Mouse (Mus musculus) heart, postnatal 10 days (tissue): ENCODE results near the gene Klhl2. TPM values are rescaled to one million over a fixed set of nuclear protein-coding genes. Genes with fewer than 3 reads are reported as not detected.
A peak's percentile ranks its signal among the peaks of the same experiment; 100 is the strongest.

Source experiments
- DNase-seq, 2 experiments: peaks; one replicate each; pipeline ENCODE4 v3.0.0; 2021
- intact Hi-C: fragments of 180-260 bp; cut with DNase I; formaldehyde crosslinking; loops from one replicate; pipeline ENCODE4 v1.15.1; 2025
- total RNA-seq, 2 experiments: library from RNA; stranded (reverse); gene quantifications; 2 replicates each; pipeline ENCODE4 v1.2.3; 2021

The Klhl2 gene
- total RNA-seq, 2 experiments from 2014 or later, result 13.7 to 13.9 TPM

DNA sequence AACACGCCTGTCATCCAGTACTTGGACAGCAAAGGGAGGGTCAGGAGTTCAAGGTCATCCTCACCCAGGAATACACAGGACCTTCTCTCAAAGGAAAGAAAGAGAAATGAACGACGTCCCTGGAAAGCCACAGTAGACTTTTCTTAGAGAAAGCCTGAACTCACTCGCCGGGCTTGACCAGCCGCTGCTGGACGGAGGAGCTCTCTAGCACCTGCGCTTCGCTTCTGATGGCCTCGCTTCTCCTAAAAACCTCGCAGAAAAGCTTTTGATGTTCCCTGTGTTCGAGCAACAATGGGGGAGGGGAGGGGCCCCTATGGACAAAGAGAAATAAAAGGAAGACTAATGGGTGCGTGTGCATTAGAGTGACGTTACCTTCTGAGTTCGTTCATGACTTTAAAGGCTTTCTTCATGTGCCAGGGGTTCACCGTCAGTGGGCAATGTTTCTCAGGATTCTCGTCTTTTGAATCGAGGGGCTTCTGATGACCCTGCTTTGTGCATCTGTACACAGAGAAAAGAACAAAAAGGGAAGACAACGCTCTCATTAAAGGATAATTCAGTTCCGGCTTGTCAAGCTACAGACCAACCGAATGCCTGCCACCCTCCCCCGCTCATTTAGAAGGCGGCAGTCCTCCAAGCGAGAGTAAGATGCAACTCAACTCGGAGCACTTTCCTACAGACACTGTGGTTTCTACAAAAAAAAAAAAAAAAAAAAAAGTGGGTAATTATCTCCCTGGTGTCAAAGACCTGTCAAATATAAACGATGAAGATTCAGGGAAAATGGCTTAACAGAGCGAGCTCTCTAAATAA is 15.5 kb downstream of the Klhl2 start:
- DNase-seq, result no peak
- intact Hi-C loops, result no loop called here

DNA sequence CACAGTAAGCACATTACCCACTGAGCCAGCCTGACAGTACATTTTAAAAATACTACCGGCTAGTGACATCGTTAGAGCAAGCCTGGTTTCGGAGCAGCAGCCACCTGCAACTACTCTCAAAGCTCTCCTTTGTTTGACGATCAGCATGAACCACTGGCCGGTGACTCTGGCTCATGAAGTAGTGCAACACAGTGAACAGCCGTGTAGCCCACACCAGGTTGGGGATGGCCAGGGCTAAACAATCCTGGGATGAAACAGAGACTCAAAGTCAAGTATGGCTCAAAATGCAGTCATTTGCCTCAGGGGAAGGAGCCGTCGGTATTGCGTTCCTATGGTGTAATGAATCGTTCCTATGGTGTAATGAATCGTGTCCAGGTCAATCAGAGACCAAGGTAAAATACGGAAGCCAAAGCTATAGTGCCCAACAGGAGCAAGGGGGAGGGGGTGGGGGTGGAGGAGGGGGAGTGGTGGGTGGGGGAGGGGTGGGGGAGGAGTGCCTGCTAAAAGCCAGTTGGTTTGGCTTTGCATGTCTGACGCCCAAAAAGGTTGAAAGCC is 17.2 kb downstream of the Klhl2 start:
- DNase-seq, result no peak
- intact Hi-C loops, result no loop called here

DNA sequence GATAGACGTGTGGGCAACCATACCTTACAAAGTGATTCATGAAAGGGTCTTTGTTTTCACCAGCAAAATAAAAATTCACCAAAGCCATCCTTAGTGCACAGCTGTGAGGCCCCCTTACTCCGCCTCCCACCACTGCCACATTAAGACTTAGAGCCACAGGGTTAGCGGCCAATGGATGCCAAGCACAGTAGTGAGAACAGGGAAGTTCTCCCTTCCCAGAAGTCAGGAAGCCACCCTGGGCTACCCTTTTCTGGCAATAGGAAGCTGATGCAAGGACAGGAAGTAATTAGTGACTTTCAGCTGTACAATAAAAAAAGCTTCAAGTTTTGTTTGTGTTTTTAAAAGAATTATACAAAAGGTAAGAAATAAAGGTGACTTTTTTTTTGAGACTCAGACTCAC is 18.2 kb downstream of the Klhl2 start:
- intact Hi-C loops, result no loop called here
- no peak for DNase-seq

DNA sequence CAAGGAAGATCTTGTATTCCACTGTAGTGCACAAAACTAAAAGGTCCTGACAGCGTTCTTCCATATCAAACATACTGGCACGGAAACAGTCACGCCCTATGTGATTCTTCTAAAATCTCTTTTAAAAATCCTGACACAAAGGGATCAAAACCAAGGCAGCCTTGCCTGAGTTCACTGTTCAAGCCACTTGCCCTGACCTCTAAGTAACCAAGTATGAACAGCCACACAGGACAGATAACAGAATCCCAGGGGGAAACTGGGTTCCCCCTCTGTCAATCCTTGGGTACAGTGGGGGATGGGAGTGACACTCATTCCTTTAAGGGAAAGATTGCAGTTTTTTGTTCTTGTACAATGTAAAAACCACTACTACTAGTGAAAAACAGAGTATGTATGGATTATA is 19.9 kb downstream of the Klhl2 start:
- no peak for DNase-seq
- intact Hi-C loops, result no loop called here

DNA sequence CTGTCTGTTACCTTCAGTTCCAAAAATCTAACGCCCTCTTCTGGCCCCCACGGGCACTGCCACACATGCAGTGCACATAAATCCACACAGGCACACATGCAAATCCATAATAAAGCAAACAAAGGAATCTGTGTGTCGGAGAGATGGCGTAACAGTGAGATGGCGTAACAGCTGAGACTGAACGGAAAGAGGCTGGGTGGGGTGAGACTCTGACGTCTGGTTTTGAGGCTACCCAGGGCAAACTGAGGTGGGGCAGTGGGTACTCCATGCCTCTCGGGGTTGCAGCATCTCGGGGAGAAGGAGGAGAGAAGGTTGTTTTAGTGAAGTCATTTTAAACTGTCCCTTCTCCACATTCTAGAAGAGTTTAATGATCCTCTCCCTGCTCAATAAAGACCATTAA is 20.4 kb downstream of the Klhl2 start:
- no peak for DNase-seq
- intact Hi-C loops, result no loop called here

DNA sequence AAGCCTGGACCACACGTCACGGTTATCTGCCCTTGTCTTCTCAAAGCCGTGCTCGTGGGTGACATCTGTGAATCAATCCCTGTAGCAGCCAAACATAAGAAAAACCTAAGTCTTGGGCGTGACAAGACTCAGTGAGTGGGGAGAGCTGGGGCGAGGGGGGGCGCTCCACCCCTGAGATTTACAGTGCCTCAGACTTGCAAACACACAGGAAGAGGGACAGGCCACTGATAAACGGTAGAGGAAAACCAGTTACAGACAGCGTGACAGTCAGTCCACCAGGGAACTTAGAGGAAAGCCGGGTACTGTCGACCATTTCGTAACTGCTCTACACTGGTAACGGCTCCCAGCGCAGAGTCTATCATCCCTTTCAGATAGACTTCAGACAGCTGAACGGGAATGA is 21.4 kb downstream of the Klhl2 start:
- DNase-seq, result no peak
- intact Hi-C loops, result no loop called here

DNA sequence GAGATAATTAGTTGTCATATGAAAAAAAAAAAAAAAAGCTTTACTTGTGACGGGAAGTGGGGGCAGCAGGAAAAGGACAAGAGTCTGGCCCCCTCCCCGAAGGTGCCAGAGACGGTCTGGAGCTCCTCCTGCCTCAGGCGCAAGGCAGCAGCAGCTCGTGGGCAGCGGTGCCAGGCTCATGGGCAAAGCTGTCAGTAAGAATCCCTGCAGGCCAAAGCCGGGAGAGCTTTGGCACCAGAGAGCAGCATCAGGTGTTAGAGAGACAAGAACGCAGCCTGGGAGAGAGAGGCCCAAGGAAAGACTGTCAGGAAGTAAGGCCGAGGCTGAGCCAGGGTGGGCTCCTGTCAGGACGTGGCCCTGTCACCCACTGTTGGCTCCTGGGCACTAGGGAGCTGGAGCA is 22.5 kb downstream of the Klhl2 start:
- no peak for DNase-seq
- intact Hi-C loops, result no loop called here

DNA sequence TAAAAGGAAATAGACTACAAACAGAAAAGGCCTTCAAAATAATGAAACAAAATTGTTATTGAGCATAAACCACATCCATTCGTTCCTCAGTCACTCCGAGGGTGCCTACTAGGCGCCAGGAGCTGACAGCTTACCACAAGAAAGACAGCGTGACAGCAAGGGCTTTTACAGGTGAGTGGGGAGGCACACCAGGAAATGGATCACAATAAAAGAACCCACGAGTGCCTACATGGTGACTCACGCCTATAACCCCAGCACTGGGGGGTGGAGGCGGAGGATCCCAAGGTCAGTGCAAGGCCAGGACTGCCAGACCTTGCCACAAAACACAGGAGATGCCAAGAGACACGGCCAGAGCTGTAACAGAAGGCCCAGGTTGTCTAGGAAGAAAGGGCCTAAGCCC is 23.4 kb downstream of the Klhl2 start:
- intact Hi-C loops, result no loop called here
- DNase-seq, result no peak

DNA sequence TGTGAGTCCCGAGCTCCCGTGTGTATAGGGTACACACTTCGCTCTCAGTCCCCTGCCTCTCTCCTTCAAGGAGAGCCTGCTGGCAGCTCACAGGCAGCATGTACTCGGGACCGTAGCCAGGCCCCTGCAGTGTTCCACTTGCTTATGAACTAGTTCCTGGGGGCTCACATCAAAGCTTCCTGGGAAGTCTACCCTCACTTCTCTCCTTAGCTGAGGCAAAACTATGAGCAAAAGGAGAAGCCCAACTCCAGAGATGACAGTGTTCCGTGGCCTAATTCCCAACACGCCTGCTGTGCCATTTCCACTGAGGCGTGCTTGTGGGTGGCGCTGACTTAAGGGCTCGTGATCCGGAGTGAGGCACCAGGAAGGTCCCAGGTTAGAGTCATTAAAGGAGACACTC is 25.9 kb downstream of the Klhl2 start:
- intact Hi-C loops, result no loop called here
- no peak for DNase-seq

DNA sequence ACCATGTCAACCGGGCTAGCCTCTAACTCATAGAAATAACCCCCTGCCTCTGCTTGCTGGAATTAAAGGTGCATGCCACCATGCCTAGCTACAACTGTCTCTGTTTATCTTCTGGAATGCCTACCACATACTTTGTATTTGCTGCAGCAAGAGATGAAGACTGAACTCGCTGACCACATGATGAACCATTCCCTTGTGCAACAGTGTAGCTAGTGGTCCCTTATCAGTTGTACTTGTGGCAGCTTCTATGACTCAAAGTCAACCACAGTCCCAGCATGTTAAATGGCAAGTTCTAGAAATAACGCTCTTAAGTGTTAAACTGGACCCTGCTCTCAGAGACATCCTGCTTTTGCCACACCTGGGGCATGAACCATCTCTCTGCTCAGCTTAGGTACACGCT is 28.9 kb downstream of the Klhl2 start:
- intact Hi-C loops, result no loop called here
- no peak for DNase-seq

DNA sequence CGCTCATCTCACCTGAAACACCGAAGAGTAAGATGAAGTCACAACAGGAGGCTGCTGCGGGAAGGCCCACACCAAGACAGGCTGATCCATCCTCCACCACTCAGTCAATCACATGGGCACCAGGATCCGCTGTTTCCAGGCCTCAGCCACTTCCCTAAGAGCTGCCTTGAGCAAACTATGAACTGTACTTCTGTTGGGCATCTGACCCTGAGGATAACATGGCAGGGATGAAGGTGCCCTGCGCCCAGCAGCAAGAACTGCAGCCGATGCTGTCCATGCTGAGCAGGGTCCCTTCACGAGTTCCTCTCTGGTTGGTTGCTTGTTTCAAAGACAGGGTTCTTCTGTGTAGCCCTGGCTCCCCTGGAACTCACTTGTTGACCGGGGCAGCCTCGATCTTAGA is 38.0 kb downstream of the Klhl2 start:
- no peak for DNase-seq
- intact Hi-C loops, result no loop called here

DNA sequence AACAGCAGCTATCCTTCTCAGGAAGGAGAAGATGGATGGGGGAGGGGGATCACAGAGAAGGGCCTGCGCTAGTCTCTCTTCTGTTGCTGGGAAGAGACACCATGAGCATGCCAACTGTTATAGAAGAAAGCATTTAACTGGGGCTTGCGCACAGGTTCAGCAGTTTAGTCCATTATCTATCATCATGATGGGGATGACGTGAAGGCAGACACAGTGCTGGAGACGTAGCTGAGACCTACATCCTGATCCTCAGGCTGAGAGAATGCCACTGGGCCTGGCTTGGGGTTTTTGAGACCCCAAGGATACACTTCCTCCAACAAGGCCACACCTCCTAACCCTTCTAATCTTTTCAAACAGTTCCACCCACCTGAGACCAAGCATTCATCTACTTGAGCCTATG is 38.7 kb downstream of the Klhl2 start:
- intact Hi-C loops, result no loop called here
- no peak for DNase-seq

DNA sequence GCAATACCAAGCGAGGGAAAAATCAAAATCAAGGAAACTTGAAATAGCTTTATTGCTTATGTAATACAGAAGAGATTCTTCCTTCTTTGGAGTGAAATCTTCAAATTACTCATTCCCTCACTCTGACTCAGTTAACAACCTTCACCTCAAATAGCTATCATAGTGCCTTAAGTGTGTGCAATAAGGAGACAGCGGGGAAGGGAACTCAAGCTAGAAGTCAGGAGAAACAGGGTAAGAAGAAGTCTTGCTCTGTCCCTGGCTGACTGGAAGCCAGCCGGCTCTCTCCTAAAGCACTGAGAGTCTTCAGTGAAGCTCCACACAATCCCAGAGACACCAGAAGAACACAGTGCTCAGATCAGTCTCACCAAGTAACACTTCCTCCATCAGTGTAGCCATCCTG is 43.3 kb downstream of the Klhl2 start:
- intact Hi-C loops, result no loop called here
- no peak for DNase-seq

DNA sequence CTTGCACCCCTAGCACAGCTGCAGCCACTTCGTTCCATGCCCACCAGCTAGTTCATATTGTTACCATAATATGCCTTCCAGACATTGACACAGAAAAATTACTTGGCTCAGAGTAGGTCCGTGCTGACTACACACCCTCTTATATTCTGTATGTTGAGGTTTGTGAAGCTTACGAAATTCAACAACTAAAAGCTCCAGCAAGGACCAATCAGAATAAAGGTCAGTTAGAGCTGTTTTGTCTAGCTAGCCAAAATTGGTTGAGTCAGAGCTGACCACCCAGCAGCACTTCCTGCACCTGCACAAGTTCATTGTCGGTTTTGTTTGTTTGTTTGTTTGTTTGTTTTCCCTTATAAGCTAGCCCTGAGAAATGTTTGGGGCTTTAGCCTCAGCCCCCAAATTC is 44.8 kb downstream of the Klhl2 start:
- intact Hi-C loops, result no loop called here
- DNase-seq, result no peak

DNA sequence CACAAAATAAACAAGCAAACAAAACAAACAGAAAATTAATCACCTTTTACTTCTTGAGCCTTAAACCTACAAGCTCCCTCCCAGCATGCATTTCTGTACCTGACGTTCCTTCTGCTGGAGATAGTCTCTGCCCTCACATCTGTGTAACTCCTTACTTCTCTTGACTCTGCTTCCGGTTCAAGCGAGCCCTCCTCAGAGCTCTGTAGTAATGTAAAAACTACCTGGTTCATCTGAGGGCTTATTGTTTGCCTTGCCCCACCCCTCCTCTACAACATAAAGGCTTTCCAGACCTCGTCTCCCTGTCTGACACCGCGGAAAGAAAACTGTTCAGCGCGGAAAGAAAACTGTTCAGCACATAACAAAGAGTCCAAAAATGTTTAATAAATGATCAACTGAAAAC is 50.5 kb downstream of the Klhl2 start:
- DNase-seq, result no peak
- intact Hi-C loops, result no loop called here

DNA sequence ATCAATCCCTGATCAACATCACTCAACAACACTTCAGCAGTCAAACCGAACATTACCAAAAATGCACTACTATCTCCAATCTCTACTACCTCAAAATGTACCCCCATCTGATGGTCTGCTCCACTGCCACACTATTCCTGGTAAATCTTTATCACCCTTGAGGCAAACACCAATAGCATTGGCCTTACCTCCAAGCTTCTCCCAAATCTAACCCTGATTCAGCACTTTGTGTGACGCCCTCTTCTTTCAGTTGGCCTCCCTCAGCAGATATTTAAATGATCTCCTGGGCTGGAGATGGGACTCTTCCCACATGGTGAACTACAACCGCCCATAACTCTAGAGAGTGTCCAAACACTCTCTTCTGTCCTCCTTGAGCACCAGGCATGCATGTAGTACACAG is 51.3 kb downstream of the Klhl2 start:
- intact Hi-C loops, result no loop called here
- no peak for DNase-seq

DNA sequence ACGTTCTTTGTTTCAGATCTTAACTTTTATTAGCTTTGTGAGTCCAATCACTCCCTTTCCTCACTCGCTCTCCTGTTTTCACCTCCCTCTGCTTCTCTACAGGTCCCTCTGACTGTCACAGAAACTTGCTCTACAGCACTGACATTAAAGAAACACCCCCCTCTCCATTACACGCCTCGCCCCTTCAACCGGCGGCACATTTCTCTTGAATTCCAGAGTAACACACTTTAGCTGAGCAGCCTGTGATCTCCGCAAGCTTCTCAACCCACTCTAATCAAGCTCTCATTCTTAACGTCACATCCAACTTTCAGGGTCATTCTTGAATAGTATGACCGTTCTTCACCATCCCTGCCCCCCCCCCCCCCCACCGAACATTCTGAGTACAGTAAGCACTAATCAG is 52.1 kb downstream of the Klhl2 start:
- no peak for DNase-seq
- intact Hi-C loops, result no loop called here

DNA sequence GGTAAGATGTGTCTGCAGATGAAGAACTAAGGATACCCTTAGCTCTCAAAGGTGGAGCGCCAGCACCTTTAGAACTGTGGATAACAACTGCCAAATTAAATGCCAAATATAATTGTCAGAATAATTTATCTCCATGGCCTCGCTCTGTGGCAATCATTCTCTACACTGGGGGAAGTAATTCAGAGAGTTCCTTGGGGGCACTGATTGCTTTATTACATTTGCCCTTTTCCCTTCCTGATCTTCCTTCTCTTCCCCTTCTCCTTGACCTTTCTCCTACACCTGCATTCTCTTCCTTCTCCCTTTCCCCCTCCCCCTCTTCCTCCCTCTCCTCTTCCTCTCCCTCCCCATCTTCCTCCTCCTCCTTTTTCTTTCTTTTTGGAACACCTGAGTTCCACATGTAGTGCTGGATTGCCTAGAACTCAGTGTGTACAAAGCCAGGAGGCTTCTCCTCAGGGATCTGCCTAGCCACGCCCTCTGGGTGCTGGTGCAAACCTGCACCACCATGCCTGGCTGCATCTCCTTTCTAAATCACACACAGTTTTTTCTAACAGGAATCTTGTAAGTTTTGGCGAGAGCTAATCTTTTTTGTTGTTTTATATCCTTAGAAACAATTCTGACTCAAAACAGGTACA is 58.5 kb downstream of the Klhl2 start:
- DNase-seq, result no peak
- intact Hi-C loops, result no loop called here

DNA sequence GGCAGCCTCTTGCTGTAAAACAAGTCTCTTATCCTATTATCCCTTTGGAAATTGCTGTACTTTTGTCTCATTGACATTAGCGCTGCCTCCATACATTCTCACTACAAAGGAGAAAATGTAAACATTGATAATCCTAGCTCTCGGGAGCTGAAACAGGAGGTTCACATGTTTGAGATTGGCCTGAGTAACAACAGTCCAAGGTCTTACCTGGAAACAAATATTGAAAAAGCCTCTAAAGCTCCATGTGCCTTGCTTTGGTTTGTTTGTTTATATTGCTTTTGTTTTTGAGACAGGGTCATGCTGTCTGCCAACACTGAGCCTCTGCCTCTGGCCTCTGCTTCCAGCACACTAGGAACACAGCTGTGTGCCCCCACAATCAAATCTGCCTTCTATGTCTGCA is 59.4 kb downstream of the Klhl2 start:
- no peak for DNase-seq
- intact Hi-C loops, result no loop called here

DNA sequence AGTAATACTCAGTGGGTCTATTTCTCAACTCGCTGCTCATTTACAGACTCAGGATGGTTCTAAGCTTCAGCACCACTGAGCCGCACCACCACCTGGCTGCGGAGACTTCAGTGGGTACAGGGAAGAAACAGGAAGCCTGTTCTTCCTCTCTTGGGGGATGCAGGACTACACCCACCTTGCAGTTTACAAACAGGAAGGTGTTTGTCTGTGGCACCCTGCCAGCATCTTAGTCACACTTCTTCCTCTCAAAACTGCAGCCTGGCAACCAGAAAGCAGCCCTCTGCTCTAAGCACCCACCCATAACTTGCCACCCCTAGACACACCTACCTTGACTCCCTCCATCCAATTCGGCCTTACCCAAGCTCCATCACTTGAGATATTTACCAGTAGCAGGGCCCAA is 61.1 kb downstream of the Klhl2 start:
- intact Hi-C loops, result loop anchor here (5.0 kb wide), 1 partner anchor 54 kb away; no protein-coding TSS in a partner anchor
- peak; percentile 61 to 64 for DNase-seq

DNA sequence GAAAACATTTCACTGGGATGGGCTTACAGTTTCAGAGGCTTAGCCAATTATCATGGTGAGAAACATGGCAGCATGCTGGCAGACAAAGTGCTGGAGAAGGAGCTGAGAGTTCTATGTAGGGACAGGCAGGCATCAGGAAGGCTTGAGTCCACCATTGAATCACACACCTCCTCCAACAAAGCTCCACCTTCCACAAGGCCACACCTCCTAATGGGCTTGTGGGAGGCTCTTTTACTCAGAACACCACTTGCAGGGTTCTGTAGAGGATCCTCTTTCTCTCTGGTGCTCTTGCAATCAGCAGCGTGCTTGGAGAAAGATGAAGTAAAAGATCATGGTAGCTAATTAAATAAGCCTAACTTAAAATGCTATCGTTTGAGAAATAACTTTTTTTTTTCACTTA is 63.0 kb downstream of the Klhl2 start:
- intact Hi-C loops, result loop anchor here (5.0 kb wide), 1 partner anchor 56 kb away; no protein-coding TSS in a partner anchor

DNA sequence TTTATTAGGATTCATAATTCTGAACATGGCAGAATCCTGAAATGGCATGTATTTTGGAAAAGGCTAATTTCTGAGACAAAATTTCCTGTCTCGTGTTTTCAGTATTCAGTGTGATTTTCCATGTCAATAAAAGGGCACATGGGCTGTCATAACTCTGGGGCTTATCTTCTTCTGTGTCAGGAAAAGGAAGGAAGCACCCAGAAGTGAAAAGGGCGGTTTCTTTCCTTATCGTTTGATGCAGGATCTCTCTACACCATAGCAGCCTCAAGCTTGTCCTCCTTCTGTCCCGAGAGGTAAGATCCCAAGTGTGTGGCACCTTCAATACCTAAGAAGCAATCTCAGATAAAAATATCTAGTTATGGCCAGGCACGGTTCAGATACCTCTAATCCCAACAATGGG is 65.6 kb downstream of the Klhl2 start:
- intact Hi-C loops, result no loop called here
- DNase-seq, result no peak

More for the DNA sequence above, 63.0 kb downstream of the Klhl2 start:
- DNase-seq, result no peak
